Mouse (Mus musculus) adrenal gland, adult 10 weeks (tissue): ENCODE data around the gene Alg13. TPM values are rescaled to one million over a fixed set of nuclear protein-coding genes. Genes with fewer than 3 reads are reported as not detected.

Source experiments
- polyA plus RNA-seq: library from polyadenylated mRNA; stranded (reverse); fragments of 350-450 nt; fragmentation: Illumina TruSeq; extraction: RNeasy Lipid Tissue Mini Kit (QIAGEN cat#74804); gene quantifications from one replicate; pipeline ENCODE4 v1.2.3, GENCODE M21; 2014; ENCODE audit warnings: low read depth, low replicate concordance

Gene Alg13
- 23.2 TPM for polyA plus RNA-seq

GRCm38 (mm10) chrX:144317548-144318163 is at the start of gene Alg13:
TSS of gene Alg13 (plus strand) at chrX:144317804.

Other genes with a start within 250 kb of the Alg13 start
- 24.1 TPM for gene A730046J19Rik, start 164.1 kb upstream of the Alg13 start, polyA plus RNA-seq
- not detected for gene Trpc5os, start 138.8 kb downstream of the Alg13 start, polyA plus RNA-seq